Mouse (Mus musculus) thymus, postnatal 25 days (tissue): ENCODE measurements around the gene Slc30a3.

Source experiments
- DNase-seq: peaks from one replicate; pipeline ENCODE4 v3.0.0; 2022

Slc30a3 gene

DNA sequence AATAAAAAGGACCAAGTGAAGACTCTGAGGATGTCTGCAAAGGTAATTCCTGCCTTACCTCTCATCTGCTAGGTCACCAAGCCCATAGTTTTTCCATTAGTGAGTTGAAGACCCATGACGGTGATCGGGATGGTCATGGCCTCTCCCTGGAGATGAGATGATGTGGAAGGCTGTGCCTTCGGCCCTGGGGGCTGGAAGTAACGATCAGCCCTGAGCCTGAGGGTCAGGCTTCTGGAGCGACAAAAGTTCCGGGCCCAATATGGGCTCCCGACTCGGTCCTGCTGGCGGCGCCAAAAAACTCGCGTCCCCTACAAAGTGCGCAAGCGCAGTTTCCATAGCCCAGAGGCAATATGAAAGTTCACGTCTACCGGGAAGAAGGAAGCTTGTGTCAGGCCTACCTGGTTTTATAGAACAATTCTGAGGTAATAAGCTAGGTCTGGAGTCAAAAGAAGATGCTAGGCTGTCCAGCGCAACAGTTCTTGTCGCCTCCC, at the start of gene Slc30a3:
Gene Slc30a3, minus strand, starts transcription at position 238 of the 491 bp plus-strand sequence.
- no peak for DNase-seq

DNA sequence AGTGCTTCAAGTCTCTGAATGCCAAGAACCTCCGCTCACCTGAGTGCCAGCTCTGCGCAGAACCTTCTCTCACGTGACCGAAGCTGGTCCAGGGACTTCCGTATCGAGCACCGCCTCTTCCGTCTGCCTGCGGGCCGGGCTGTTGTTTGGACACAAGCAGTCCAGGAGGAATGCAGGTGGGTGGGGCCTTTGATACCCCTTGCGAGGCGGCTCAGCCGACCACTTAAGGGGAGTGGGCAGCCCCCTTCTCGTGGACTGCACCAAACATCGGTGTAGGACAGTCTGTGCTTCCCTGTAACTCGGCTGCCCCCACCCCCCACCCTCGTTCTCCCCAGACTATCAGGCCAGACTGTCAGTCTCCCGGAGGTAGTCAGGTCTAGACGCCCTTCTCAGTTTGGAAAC, 46.1 kb upstream of the Slc30a3 start, which contains the start of gene Mpv17:
Gene Mpv17, minus strand, starts transcription at position 100 of the 402 bp plus-strand sequence.
- peak; percentile 76 for DNase-seq

DNA sequence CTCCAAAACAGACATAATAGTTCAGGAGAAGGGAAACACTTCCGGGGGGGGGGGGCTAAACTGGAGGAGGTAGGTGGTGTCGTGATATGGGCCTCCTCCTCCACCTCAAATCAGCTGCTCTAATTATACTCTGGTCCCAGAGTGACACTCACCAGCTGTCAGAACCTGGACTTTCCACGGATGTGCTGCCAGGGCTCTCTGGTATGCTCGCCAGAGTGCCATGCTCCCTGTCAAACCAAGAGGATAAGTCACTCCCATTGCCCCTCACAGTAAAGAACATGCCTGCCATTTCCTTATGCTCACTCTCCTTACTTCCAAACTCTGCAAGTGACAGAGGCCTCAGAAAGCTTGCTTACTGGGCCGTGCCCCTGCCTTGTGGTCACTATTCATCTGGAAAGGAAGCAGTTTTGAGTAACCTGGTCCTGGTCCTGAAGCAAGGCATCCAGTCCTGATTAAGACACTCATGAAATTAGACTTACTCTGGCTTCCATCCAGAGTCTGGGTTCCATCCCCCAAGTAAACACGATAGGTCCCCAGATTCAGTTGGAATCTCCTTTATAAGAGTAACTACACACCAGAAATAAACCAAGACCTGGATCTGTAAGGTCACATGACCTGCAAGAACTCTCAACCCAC, 45.6 kb upstream of the Slc30a3 start:
- no peak for DNase-seq

DNA sequence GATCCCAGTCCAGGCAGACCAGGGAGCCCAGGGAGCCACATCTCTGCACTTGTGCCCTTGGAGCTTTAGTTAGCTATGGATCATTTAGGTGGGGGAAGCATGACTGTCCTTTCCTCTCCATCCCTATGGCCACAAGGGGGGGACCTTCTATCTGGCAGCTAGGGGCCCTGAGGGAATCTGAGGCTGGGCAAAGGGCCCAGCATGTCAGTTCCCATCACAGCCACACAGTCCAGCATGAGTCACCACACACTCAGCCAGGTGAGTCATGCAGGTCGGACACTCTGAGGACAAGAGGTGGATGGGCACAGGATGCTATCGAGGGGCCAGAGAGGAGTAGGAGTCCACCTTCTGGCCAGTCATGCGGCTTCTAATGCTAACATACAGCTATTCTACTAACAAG, 43.7 kb upstream of the Slc30a3 start:
- DNase-seq: no peak

DNA sequence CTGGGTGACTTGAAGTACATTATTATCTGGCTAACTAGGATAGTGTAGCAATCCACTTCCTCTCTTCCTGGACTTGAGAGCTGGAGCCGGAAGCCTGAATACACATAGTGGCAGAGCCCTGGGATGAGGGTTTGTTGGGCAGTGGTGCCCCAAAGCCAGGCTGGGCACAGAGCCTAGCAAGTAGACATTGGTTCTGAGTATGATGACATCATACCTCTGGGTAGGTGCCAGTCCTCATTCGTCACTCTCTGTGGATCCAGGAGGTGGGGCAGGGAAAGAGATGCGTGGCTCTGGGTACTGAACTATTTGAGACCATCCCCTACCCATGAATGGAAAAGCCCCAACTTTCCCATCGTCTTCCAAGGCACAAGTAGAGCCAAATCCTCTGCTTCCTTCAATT, 41.7 kb upstream of the Slc30a3 start:
- DNase-seq: no peak

DNA sequence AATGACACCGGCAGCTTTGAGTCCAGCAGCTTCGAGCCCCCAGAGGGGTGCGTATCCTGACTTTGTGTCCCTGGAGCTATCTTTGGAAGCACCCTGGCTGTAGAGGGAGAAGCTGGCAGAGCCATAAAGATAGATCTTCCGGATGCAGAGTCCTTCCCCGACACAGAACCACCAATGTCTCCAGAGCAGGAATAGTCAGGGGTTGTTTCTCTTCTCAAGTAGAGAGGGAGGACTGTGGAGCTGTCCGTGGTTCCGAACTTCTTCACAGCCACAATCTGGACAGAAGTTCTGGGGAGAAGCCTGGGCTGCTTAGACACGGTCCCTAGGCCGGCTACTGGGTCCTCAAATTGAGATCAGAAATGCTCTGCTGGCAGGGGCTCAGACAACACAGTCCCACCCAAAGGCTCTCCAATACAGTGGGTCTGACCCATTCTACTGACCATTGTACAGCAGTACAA, 31.0 kb upstream of the Slc30a3 start:
- DNase-seq: no peak

DNA sequence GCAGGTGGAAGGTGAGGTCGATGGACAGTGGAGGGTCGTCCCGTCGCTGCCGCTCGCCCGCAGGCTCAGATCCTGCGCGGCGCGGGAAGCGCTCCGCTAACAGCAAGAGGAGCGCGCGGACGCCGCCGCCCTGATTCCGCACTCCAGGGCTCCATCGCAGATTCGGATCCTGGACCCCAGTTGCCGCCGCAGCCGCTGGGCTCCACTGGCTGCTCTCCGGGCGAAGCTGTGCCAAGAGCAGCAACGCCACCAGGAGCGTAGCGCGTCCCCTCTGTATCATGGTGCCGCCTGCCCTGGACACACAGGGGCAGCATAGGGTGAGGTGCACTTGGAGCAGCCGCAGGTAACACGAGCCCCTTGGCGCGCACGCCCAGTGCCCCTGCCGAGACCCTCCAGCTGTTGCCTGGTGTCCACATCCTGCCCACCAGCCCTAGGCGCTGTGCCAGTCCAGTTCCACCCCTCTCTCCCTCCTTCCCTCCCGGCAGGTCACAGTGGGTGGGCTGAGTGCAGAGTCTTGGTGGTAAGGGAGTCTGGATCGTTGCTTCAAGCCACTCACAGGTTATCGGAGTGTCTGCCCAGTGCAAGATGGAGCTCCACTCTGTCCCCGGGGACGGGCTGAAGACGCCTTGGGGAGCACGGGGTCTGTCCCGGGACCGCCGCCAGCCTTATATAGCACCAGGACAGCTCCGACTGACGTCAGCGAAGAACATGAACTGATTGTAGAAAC, 30.4 kb upstream of the Slc30a3 start, which contains the start of gene Ucn:
Gene Ucn, minus strand, starts transcription at position 589 of the 727 bp plus-strand sequence.
- no peak for DNase-seq

DNA sequence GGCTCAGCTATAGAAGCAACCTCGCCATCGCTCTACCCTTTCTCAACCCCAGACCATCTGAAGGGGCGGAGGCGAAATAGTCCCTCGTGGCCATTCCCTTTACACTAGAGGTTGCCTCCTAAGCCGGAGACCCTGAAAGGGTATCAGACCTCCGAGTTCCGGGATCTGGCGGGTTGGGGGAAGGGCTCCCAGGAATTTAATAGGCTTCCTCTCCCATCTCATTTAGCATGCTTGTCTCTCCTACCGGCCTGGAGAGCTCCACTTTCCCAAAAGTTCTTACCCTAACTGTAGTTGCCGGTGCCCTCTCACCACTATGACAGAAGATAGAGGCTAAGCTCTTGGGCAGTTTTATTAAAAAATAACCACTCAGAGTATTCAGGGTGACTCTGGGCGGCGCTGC, 29.6 kb upstream of the Slc30a3 start:
- DNase-seq: no peak

DNA sequence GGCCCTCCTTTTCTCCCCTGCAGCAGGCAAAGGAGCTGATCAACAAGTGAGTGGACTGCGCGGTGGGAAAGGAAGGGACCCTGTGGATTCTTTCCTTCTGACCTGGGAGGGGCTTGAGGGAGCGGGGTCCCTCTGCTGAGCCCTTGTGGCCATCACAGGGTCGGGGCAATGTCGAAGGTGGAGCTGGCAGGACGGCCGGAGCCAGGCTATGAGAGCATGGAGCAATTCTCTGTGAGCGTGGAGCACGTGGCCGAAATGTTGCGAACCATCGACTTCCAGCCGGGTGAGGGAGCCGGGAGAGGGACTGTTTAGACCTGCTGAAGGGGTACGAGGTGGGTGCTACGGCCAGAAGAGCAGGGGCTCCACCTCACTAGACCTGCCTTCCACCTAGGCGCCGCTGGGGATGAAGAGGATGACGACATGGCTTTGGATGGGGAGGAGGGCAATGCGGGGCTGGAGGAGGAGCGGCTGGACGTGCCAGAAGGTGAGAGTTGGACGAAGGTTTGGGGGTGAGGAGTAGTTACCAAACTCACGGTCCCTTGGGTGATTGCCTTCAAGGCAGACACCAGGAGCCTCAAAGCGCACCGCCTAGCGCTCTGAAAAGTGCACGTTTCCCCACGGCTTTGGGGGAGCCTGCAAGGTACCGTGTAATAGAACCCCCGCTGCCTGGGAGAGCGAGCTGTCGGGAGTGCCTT, 28.8 kb upstream of the Slc30a3 start:
- DNase-seq: no peak

DNA sequence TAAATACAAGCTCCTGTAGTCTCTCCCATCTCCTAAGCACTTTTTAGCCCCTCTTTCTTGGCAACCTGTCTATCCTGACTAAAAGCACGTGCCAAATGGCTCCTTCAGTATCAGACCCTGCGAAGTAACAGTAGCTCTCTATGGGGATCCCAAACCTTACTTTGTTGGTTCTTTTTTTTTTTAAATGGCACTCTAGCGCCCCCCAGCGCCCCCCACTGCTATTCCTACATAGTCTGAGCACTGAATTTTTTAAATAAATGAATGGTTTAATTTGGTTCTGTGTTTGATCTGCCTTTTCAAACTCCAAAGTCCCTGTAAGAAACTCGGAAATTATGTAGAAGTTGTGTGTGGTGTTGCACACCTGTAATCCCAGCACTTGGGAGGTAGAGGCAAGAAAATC, 18.0 kb upstream of the Slc30a3 start:
- no peak for DNase-seq

DNA sequence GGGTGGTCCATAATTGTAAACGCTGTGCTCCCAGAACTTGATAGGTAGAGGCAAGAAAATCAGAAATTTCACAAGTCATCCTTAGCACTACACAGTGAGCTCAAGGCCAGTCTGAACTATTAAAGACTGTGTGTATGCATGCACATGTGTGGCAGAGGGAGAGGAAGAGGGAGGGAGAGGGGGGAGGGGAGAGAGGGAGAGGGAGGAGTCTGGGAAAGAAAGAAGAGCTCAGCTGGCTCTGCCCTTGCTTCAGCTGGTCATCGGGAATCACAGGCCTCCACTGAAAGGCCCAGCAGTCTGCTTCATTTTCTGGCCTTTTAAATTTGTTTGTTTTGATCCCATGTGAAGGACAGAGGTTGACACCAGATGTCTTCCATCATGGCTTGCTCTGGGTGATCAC, 15.4 kb upstream of the Slc30a3 start:
- no peak for DNase-seq

DNA sequence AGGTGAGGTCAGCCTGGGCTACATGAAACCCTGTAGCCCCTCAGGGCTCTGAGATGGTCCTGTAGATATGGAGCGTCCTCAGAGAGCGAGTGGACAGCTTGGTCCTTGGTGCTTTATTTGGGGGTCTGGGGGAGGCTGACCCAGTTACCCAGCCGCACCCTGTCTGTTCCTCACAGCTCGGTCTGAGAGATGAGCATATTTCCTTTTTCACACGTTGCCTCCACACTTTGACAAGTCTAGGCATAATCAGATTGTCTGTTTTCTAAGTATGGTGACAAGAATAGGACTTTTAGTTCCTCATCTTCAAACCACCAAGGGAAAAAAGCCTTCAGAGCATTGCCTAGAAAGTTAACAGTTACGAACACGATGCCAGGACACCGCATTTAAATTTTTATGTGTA, 13.1 kb upstream of the Slc30a3 start:
- no peak for DNase-seq

DNA sequence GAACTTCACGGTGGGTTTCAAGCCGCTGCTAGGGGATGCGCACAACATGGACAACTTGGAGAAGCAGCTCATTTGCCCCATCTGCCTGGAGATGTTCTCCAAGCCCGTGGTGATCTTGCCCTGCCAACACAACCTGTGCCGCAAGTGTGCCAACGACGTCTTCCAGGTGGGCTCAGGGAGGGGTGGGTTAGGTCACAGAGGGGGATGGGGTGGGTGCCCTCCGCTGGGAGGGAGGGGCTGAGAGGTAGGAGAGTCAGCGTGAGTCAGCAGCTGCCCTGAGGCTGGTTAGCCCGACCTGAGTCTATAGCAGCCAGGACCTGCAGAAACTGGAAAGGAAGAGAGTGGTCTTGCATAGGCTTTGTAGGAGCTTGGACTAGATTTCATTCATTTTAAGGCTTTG, 8.9 kb upstream of the Slc30a3 start:
- DNase-seq: no peak

DNA sequence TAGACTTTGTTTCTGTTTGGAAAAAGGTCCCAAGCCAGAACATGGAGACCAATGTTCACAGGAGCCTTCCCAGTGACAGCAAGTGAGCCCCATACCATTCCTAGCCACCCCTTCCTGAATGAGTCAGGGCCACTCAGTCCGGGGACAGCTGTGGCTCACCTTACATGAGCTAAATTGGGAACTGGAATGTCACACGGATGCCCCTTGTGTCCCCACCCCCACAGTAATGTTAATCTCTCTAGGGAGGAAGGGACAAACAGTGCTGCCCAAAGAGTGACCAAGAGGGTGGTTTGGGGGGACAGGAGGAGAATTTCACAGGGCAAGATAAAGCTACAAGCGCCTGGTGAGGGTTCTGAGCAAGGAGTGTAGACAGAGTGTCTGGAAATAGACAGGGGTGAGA, 8.3 kb upstream of the Slc30a3 start, which contains the start of gene Trim54:
Gene Trim54, plus strand, starts transcription at position 359 of the 400 bp plus-strand sequence.
- DNase-seq: no peak

DNA sequence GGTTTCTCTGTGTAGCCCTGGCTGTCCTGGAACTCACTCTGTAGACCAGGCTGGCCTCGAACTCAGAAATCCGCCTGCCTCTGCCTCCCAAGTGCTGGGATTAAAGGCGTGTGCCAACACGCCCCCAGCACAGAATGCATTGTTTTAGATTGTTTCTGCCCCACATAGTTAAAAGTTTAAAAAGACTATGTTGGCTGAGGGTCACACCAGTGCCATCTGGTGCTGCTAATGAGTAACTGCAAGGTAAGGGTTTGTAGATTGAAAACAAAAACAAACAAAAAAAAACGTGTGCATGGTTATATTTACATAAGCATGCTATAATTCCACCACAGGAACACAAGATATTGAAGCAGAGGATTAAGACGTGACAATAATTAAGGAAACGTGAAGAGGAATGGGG, 2.7 kb upstream of the Slc30a3 start:
- DNase-seq: no peak

DNA sequence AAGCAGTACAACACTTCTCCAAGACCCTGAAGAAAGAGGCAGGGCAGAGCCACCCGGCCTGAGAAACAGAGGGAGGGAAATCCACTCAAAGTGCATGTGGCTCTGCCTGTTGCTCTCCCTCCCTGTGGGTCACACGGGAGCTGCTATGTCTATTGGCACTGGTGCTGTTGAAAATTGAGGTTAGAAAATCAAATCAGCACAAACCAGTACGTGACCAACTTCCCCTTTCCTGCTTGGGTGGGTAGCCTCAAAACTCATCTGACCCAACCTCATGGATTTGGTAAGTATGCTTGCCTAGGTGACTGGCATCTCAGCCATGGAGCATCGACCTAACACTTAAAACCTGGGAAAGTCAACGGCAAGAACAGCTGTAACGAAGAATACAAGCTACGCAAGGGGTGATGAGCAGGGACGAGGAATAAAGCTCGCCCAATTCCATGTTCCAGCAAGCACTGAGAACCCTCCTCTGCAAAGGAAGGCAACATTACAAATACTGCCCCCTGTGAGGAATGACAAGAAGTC, 2.2 kb downstream of the Slc30a3 start, which contains the start of gene Dnajc5g:
Gene Dnajc5g, plus strand, starts transcription at position 472 of the 522 bp plus-strand sequence.
- DNase-seq: no peak

DNA sequence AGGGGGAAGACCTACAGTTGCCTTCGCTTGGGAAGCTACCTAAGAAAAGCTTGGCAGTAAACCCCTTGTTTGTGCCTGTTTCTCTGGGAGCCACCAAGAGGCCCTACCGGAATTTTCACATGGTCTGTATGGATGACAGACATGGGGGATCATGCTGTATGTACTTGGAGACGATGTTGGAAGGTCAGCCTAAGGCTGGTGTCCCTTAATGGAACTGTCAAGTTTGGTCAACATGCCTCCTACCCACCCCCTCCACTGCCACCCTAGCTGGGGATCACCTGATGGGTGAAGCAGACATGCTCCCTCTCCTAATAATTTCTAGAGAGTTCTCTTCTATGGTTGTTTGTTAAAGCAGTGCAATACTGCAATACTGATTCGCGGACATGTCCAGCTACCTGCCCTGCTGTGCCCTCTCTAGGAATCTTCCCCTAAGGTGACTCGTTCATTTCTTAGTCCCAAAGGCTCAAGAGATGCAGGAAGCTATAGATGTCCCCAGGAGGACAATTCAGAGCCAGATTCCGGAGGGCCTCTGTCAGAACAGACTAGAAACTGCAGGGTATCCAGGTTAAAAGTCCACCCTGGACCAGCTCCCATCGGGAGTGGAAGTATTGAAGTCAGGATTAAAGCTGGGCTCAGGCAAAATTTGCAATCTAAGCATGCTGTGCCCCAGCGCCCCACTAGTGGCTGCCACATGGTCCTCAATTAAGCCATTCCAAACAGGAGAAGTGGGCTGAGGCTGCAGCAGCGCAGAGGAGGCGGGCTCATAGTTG, 12.1 kb downstream of the Slc30a3 start:
- no peak for DNase-seq

DNA sequence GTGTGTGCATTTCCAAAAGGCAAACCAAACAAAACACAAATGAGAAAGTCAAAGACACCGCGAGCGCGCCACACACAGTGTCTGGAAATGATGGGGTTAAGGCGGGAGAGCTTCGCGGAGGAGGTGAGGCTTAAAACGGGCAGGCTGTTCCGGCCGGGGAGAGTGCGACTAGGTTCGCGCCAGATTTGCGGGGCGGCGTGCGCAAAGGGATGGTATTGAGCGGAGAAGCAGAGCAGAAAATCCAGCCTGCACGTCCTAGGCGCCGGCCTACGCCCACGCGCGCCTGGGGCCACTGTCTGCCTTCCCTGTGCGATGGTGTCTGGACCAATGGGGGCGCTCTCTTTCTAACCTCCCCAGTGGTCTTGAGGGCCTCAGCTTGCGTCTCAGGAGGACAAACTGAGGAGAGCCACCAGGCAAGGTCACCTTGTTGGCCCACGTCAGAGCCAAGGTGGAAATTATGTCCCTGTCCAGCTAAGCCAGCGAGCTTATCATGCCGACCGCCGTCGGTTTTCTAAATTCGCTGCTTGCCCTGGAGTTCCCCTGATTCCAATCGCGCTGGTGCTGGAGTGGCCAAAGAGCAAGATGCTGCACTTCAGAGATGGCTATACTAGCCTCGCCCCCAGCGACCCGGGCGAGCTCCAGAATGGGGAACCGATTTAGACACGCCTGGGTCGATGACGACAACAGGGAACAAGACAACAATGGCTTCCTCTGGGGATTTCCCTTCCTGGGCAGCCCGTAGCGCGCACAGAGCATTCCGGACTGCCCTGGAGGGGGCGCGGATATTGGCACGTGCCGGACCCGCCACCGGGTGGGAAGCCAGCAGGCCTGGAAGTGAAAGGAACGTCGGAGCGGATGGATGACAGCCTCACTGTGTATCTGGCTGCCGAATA, 13.0 kb downstream of the Slc30a3 start:
- peak; percentile 45 for DNase-seq

DNA sequence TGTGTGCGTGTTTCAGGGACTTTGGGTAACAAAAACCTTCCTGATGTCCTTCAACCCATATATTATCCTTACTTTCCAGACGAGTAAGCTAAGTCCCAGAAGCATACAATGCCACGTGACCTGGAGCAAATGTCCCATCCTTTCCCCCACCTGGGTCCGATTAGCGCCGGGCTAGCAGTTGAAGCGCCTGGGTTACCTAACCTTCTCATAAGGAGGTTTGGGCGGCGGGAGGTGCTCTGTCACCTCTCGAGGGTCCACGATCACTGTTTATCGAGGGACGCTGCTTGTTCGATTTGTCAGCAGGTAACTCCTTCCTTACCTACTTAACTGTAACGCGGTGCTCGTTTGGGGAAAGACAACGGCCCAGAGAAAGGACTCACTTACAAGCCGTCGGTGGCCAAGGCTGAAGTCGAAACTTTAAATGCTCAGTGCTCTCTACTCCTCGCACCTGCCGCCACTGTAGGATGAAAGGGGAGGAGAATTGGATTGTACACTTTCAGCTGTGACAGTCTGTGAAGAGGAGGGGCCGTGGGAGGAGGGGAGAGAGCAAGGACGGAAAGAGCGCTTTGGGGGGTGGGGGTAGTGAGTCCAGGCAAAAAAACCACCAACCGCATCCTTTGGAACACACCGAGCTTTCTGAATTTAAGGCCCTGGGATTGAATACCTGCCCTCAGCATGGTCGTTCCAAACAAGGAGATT, 13.8 kb downstream of the Slc30a3 start:
- no peak for DNase-seq

DNA sequence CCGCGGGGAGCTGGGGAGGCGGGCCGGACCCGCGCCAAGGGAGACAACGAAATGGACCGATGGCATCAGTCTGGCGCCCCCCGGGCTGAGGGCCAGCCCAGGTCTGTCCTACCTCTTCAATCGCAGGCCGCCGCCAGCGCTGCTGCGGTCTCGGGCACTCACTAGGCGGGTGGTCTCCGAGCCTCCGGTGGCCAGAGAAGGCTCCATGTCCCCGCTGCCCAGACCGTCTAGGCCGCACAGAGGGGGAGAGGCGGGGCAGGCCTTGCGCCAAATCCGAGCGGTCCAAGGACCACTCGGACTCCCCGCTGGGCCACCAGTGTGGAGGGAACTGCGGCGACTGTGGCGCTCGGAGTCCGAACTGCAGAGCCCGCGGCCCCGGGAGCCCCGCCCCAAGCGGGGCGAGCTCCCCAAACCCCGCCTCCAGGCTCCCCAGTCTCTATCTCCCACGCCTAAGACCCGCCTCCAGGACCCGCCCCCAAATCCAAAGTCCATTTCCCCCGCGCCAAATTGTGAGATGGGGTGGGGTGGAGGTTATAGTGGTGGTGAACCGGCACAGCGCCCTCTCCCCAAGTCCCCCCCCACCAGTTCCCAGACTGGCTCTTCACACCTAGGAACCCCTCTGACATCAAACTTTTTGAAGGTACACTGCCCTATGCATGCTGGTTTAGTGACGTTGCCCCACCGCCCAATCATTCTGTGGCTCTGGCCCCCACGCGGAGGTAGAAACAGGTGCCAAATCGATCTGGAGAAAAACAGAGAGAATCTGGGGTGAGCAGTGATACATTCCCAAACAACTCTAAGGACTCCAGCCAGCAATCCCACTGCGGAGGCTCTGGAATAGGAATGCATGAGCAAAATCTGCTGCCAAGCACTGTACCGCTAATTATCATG, 14.6 kb downstream of the Slc30a3 start:
- DNase-seq: peak; percentile 49
